Mouse (Mus musculus): Measurements from ENCODE around the gene Med15. TPM values are rescaled to one million over a fixed set of nuclear protein-coding genes. Genes with fewer than 3 reads are reported as not detected.

Gene Med15
- polyA plus RNA-seq, 1 experiment from 2014 or later, result 46.1 TPM

DNA sequence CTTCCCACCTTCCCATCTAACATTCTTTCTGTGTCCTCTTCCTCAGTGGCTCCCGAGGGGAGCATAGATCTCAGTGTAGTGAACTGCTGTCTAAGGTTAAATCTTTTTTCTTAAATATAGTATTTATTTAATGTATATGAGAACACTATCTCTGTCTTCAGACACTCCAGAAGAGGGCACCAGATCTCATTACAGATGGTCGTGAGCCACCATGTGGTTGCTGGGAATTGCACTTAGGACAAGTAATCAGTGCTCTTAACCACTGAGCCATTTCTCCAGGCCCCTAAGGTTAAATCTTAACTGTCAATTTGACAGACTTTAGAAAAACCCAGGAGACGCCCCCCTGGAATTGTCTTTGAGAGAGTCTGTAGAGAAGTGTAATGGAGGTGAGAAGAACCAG, 670 bp downstream of the Med15 start:
- Histone ChIP-seq H3K4me1 (no peaks in the 10 kb centered on the region), H3K27ac (replicated peaks) (no peak overlapping the region), H3K9me3 (replicated peaks) (no peaks in the 10 kb centered on the region), H3K4me2 (no peak overlapping the region), H3K36me3 (no peaks in the 10 kb centered on the region), H3K4me3 (replicated peaks) (no peak overlapping the region), H3K9ac (replicated peaks) (no peak overlapping the region), H3K27me3 (replicated peaks) (peaks cover 3% of the 10 kb centered on the region; the same call in 1 of the 2 replicates)
- WGBS, result 46% methylated on average over 3 of the region's 3 CpGs
- ATAC-seq (ENCODE audit: low FRiP score), result no peak

DNA sequence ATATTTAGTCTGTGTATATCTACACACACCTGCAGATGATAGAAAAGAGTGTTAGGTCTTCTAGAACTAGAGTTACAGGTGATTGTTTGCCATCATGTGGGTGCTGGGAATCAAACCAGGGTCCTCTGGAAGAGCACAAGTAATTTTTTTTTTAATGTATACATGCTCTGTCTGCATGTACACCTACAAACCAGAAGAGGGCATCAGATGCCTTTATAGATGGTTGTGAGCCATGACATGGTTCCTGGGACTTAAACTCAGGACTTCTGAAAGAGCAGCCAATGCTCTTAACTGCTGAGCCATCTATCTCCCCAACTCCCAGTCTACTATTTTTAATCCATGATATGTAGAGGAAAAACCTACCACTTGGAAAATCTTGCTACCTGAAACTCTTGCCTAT, 2.7 kb downstream of the Med15 start:
- no peaks in the 10 kb centered on the region for H3K9me3 ChIP-seq (replicated peaks)
- no peak overlapping the region for H3K4me2 ChIP-seq
- no peak for ATAC-seq (ENCODE audit: low FRiP score)

DNA sequence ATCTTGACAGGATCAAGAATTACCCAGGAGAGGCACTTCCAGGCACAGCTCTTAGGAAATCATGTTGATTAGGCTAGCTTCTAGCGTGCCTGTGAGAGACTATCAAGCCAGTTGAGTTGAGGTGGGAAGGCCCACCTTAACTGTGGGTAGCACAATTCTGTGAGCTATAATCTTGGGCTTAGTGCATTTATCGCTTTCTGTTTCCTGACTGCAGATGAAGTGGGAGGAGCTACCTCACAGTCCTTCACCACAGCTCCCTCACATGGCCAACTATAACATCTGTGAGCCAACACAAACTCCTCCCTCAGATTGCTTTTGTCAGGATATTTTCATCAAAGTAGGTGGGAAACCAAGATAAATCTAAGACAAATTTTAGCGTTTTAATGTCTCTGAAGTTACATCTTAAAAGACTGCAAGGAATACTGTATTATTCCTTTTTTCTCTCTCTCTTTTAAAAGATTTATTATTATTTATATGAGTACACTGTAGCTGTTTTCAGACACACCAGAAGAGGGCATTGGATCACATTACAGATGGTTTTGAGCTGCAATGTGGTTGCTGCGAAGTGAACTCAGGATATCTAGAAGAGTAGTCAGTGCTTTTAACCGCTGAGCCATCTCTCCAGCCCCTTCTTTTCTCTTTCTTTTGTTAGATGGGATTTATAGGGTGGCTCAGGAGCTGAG, 5.4 kb downstream of the Med15 start:
- Histone ChIP-seq H3K4me1 (no peaks in the 10 kb centered on the region), H3K9me3 (replicated peaks) (no peaks in the 10 kb centered on the region), H3K9ac (replicated peaks) (no peak overlapping the region), H3K36me3 (no peaks in the 10 kb centered on the region), H3K27me3 (replicated peaks) (no peaks in the 10 kb centered on the region), H3K4me3 (replicated peaks) (no peak overlapping the region), H3K4me2 (no peak overlapping the region), H3K27ac (replicated peaks) (no peak overlapping the region)
- no peak for ATAC-seq (ENCODE audit: low FRiP score)
- WGBS, result 22% methylated on average over 5 of the region's 5 CpGs

More for the DNA sequence above, 2.7 kb downstream of the Med15 start:
- H3K4me3 ChIP-seq (replicated peaks), result no peak overlapping the region
- no peaks in the 10 kb centered on the region for H3K27me3 ChIP-seq (replicated peaks)
- H3K27ac ChIP-seq (replicated peaks), result no peak overlapping the region
- no peaks in the 10 kb centered on the region for H3K36me3 ChIP-seq
- H3K9ac ChIP-seq (replicated peaks), result no peak overlapping the region
- H3K4me1 ChIP-seq, result no peaks in the 10 kb centered on the region

DNA sequence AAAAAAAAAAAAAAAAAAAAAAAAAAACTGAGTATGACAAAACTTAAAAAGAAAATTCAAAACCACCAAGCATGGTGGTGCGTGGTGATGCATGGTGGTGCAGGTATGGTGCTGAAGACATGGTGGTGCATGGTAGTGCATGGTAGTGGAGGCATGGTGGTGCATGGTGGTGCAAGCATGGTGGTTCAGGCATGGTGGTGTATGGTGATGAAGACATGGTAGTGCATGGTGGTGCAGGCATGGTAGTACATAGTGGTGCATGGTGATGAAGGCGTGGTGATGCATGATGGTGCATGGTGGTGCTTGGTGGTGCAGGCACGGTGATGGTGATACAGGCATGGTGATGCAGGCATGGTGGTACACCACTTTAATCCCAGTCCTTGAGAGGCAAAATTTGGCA, 8.2 kb downstream of the Med15 start:
- WGBS, result 94% methylated on average over 3 of the region's 3 CpGs
- no peaks in the 10 kb centered on the region for H3K9me3 ChIP-seq (replicated peaks)
- no peak for ATAC-seq (ENCODE audit: low FRiP score)
- H3K36me3 ChIP-seq, result no peaks in the 10 kb centered on the region
- peaks cover 16% of the 10 kb centered on the region for H3K4me1 ChIP-seq
- H3K27me3 ChIP-seq (replicated peaks), result no peaks in the 10 kb centered on the region
- H3K27ac ChIP-seq (replicated peaks), result no peak overlapping the region
- no peak overlapping the region for H3K4me3 ChIP-seq (replicated peaks)
- H3K9ac ChIP-seq (replicated peaks), result no peak overlapping the region
- H3K4me2 ChIP-seq, result no peak overlapping the region

DNA sequence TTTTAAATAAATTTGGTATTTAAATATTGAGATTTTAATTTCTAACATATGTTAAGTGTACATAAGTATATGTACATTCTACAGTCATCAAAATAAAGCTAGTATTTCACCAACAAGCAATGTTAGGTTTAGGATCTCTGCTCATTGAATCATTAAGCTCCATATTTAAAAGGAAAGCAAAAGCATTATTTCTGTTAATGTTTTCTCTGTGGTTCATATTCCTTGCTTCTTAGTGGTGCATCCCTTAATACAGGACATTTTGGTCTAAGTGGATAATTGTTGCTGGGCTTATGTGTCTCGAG, 9.4 kb downstream of the Med15 start:
- 85% methylated on average over 1 of the region's 1 CpGs for WGBS

DNA sequence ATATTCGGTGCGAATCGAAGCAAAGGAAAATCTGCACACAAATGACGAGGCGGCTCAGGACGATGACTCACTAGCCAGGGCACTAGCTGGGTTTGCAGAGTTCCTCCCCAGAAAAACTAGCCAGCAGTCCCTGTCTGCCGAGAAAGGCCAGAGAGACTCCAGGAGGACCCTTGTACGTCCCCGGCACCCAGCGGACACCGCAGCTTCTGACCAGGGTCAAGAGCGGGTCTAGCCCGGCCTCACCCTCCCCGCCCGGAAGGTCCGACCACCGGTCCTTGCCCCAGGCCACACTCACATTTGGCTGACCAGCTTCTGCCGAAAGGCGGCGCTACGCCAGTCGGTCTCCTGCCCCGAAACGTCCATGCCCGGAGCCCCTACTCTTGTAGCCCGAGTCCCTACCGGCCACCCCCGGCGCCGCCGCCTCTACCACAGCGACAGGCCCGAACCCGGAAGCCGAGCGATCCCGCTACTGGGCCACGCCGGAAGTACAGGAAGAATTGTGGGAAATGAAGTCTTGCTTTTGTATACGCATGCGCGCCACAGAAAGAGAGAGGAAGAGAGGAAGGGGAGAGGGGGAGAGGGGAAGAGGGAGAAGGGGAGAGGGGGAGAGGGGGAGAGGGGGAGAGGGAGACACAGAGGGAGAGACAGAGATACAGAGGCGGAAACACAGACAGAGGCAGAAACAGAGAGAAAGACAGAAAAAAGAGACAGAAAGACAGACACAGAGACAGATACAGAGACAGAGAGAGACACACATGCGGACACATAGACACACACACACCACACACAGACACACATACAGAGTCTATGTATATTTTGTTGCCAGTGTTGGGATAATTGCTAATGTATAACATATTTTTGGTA, 10.0 kb downstream of the Med15 start:
- WGBS, result 2% methylated on average over 44 of the region's 44 CpGs
- no peaks in the 10 kb centered on the region for H3K36me3 ChIP-seq
- peak overlapping the region; percentile 71 for H3K9ac ChIP-seq (replicated peaks)
- peak overlapping the region; percentile 75 for H3K27ac ChIP-seq (replicated peaks)
- H3K4me2 ChIP-seq, result peak overlapping the region; percentile 64
- peaks cover 16% of the 10 kb centered on the region for H3K4me1 ChIP-seq
- peak; percentile 92 for ATAC-seq (ENCODE audit: low FRiP score)
- H3K4me3 ChIP-seq (replicated peaks), result peak overlapping the region; percentile 69
- no peaks in the 10 kb centered on the region for H3K9me3 ChIP-seq (replicated peaks)
- no peaks in the 10 kb centered on the region for H3K27me3 ChIP-seq (replicated peaks)

More for the DNA sequence above, 9.4 kb downstream of the Med15 start:
- Histone ChIP-seq H3K9ac (replicated peaks) (no peak overlapping the region), H3K4me1 (peaks cover 16% of the 10 kb centered on the region), H3K27ac (replicated peaks) (0 out of 2 replicates have a peak overlapping the region, but pooled peaks have one; percentile 63), H3K36me3 (no peaks in the 10 kb centered on the region), H3K27me3 (replicated peaks) (no peaks in the 10 kb centered on the region), H3K4me3 (replicated peaks) (peak overlapping the region; percentile 69), H3K4me2 (peak overlapping the region; percentile 44), H3K9me3 (replicated peaks) (no peaks in the 10 kb centered on the region)
- no peak for ATAC-seq (ENCODE audit: low FRiP score)

DNA sequence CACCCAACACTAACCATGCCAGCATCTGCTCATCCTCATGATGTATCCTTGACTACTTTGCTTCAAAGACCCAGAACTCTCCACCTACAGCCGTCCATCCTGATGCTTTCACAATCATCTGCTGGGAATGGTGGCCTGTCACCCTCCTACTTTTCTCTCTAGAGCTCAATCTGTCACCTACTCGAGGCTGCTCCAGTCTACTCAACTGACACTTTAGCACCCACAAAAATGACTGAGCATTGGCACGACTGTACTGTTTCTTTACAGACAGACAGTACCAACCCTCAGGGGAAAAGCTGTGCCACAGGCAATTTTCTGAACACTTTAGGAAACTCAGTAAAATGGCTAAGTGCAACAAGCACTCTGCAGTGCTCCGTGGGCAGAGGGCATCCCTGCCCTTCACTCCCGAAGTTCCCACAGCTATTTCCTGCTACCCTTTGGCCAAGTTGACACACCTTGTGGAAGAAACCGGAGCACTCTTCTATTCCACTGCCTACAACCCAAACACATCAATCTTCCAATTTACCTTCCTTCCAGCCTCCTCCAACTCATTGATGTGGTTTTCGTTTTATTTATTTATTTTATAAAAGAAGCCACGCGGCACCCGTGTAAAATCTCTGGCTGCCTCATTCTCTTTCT, 10.8 kb downstream of the Med15 start:
- no peaks in the 10 kb centered on the region for H3K27me3 ChIP-seq (replicated peaks)
- WGBS, result 6% methylated on average over 10 of the region's 10 CpGs
- ATAC-seq (ENCODE audit: low FRiP score), result peak; percentile 6
- H3K9ac ChIP-seq (replicated peaks), result peak overlapping the region; percentile 71
- H3K4me2 ChIP-seq, result peak overlapping the region; percentile 64
- H3K27ac ChIP-seq (replicated peaks), result peak overlapping the region; percentile 75
- H3K4me3 ChIP-seq (replicated peaks), result peak overlapping the region; percentile 69
- H3K9me3 ChIP-seq (replicated peaks), result no peaks in the 10 kb centered on the region
- no peaks in the 10 kb centered on the region for H3K36me3 ChIP-seq
- H3K4me1 ChIP-seq, result peaks cover 16% of the 10 kb centered on the region

DNA sequence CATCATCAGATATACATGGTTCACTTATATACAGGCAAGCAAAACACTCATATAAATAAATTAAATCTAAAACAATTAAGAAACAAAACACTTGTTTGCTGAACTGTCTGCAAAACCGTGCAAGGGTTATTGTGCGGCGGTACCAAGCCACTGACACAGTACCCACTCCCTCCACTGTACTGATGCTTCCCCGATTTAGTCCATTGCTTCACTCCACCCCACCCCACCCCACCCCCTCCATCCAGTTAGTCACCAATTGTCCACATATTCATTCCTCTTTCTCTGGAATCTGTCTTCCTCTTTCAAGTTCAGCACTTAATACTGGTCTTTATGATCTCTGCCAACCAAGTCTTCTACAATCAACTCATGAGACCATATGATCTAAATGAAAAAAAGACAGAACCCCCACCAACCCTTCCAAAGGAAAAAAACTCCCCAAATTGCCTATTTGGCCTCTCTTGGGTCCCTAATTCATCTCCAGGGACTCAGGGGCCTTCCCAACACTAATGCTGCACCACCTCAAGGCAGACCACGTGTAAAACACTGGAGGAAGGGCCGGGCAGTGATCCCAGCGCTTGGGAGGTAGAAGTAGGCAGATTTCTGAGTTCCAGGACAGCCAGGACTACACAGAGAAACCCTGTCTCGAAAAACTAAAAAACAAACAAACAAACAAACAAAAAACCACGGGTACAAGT, 11.4 kb downstream of the Med15 start:
- Histone ChIP-seq H3K4me2 (peak overlapping the region; percentile 64), H3K4me3 (replicated peaks) (peak overlapping the region; percentile 69), H3K36me3 (no peaks in the 10 kb centered on the region), H3K27me3 (replicated peaks) (no peaks in the 10 kb centered on the region), H3K4me1 (peaks cover 16% of the 10 kb centered on the region), H3K9ac (replicated peaks) (peak overlapping the region; percentile 71), H3K9me3 (replicated peaks) (no peaks in the 10 kb centered on the region), H3K27ac (replicated peaks) (no peak overlapping the region; the same call in 1 of the 2 replicates)
- 72% methylated on average over 9 of the region's 9 CpGs for WGBS
- no peak for ATAC-seq (ENCODE audit: low FRiP score)

DNA sequence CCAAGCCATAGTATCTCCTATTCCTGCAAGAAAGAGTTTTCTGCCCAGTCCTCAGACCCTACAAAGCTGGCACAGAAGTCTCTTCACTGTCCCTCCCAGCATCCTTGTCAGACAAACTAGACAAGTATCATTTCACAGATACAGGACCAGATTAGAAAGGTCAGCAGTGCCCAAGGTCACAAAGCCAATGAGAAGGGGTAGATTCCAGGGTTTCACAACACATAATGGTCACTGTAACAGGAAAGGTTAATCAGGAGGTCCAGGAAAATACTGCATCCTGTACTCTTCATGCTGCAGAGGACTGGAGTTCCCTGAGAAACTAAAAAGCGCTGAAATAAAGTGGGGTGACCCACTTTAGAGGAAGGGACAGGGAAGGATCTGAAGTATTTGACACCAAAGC, 14.9 kb downstream of the Med15 start:
- no peaks in the 10 kb centered on the region for H3K27me3 ChIP-seq (replicated peaks)
- no peaks in the 10 kb centered on the region for H3K36me3 ChIP-seq
- no peak overlapping the region for H3K27ac ChIP-seq (replicated peaks)
- no peaks in the 10 kb centered on the region for H3K9me3 ChIP-seq (replicated peaks)
- H3K4me2 ChIP-seq, result no peak overlapping the region
- 88% methylated on average over 1 of the region's 1 CpGs for WGBS
- H3K9ac ChIP-seq (replicated peaks), result no peak overlapping the region
- ATAC-seq (ENCODE audit: low FRiP score), result no peak
- H3K4me1 ChIP-seq, result peaks cover 16% of the 10 kb centered on the region
- H3K4me3 ChIP-seq (replicated peaks), result no peak overlapping the region

DNA sequence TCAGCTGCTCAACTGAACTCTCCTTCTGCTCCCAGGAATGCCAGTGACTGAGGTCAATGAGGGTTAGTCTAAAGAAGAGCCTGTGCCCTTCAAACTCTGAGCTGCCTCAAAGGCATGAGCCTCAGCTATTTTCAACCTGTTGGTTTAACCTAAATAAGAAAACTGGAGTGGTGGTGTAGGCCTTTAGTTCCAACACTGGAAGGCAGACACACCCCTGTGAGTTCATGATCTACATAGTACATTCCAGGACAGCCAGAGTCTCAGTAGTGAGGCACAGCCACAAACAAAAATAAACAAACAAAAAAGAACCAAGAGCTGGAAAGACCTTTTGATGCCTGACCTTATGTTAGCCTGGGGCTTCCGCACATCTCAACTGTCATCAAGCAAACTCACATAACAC, 25.1 kb downstream of the Med15 start:
- ATAC-seq (ENCODE audit: low FRiP score), result no peak
- no peaks in the 10 kb centered on the region for H3K9me3 ChIP-seq (replicated peaks)
- WGBS, result 93% methylated on average over 1 of the region's 1 CpGs
- H3K4me2 ChIP-seq, result no peak overlapping the region
- 0 out of 2 replicates have a peak, but pooled peaks cover 5% of the 10 kb centered on the region for H3K36me3 ChIP-seq
- no peaks in the 10 kb centered on the region for H3K4me1 ChIP-seq
- H3K27ac ChIP-seq (replicated peaks), result no peak overlapping the region
- H3K9ac ChIP-seq (replicated peaks), result no peak overlapping the region
- no peaks in the 10 kb centered on the region for H3K27me3 ChIP-seq (replicated peaks)
- no peak overlapping the region for H3K4me3 ChIP-seq (replicated peaks)

DNA sequence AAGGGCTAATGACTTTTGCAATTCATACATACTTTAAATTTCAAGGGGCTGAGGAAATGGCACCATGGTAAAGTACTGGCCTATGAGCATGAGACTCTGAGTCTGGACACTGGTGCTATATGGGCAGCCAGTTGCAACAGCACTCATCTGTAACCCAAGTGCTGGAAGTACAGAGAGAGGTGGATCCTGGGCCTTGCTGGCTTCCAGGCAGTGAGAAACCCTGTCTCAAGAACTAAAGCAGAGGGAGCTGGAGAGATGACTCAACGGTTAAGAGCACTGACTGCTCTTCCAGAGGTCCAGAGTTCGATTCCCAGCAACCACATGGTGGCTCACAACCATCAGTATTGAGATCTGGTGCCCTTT, 31.7 kb downstream of the Med15 start:
- no peak overlapping the region for H3K27ac ChIP-seq (replicated peaks)
- no peak overlapping the region for H3K4me3 ChIP-seq (replicated peaks)
- WGBS, result 91% methylated on average over 2 of the region's 2 CpGs
- ATAC-seq (ENCODE audit: low FRiP score), result no peak
- no peaks in the 10 kb centered on the region for H3K27me3 ChIP-seq (replicated peaks)
- H3K9me3 ChIP-seq (replicated peaks), result no peaks in the 10 kb centered on the region
- no peak overlapping the region for H3K9ac ChIP-seq (replicated peaks)
- H3K36me3 ChIP-seq, result peaks cover 29% of the 10 kb centered on the region
- no peaks in the 10 kb centered on the region for H3K4me1 ChIP-seq
- H3K4me2 ChIP-seq, result no peak overlapping the region

Measured in neural tube, embryonic 15.5 days (tissue).